Mouse (Mus musculus) hindbrain, embryonic 14.5 days (tissue): ENCODE data around the gene Ptpn9. TPM values are rescaled to one million over a fixed set of nuclear protein-coding genes. Genes with fewer than 3 reads are reported as not detected.
A peak's percentile ranks its signal among the peaks of the same experiment; 100 is the strongest.
"Not testable (repeated sequence)": the region's sequence is repeated elsewhere in the genome, so short reads cannot be mapped to it uniquely, and the experiment has no call there.

Source experiments
- ATAC-seq: fragments of 200-750 bp; cut with Nextera tagmentation; 2 replicates; pipeline ENCODE4 v1.8.0; 2017; ENCODE audit warnings: moderate number of reproducible peaks, mild to moderate bottlenecking, moderate TSS enrichment, moderate library complexity; ENCODE audit not compliant: low FRiP score
- DNase-seq: peaks from one replicate; pipeline ENCODE4 v3.0.0-alpha.2; 2015; ENCODE audit warnings: low spot score
- H3K27ac ChIP-seq: fragments of 300-500 bp; sonication (generic); 2 replicates; pipeline ENCODE4 v1.5.1; 2014; ENCODE audit warnings: mild to moderate bottlenecking, moderate library complexity
- H3K27me3 ChIP-seq: fragments of 300-500 bp; sonication (generic); 2 replicates; pipeline ENCODE4 v1.6.1; 2014; ENCODE audit warnings: mild to moderate bottlenecking, low read length, mixed read lengths; ENCODE audit not compliant: control insufficient read depth, insufficient read depth
- H3K36me3 ChIP-seq: fragments of 300-500 bp; sonication (generic); replicated peaks from 2 replicates; pipeline ENCODE4 v1.6.1; 2014; ENCODE audit not compliant: control insufficient read depth, insufficient read depth
- H3K4me1 ChIP-seq: fragments of 300-500 bp; sonication (generic); replicated peaks from 2 replicates; pipeline ENCODE4 v1.6.1; 2014; ENCODE audit warnings: antibody characterized with exemption, low read length, mixed read lengths; ENCODE audit not compliant: control insufficient read depth, insufficient read depth
- H3K4me2 ChIP-seq: fragments of 300-500 bp; sonication (generic); replicated peaks from 2 replicates; pipeline ENCODE4 v1.6.1; 2014; ENCODE audit warnings: mild to moderate bottlenecking, moderate library complexity
- H3K4me3 ChIP-seq: fragments of 300-500 bp; sonication (generic); replicated peaks from 2 replicates; pipeline ENCODE4 v1.5.1; 2014; ENCODE audit warnings: mild to moderate bottlenecking, low read length
- H3K9ac ChIP-seq: fragments of 300-500 bp; sonication (generic); 2 replicates; pipeline ENCODE4 v1.6.1; 2014
- H3K9me3 ChIP-seq: fragments of 300-500 bp; sonication (generic); 2 replicates; pipeline ENCODE4 v1.6.1; 2016; ENCODE audit warnings: low read length; ENCODE audit not compliant: control insufficient read depth
- WGBS: fragments of 180-500 bp; shearing (Covaris S2); extraction: QIAGEN DNeasy Blood & Tissue Kit; methylation state at CpG from one replicate; pipeline ENCODE4 v1.1.7; 2014; 5-methylcytosine and 5-hydroxymethylcytosine counted together
- polyA plus RNA-seq: library from polyadenylated mRNA; unstranded; fragments of >200 nt; fragmentation: Nextera tagmentation; extraction: Ambion mirVana; gene quantifications from 2 replicates; pipeline ENCODE4 v1.2.1, GENCODE M21; 2014

Gene Ptpn9
- polyA plus RNA-seq, 1 experiment from 2014 or later = 35.0 TPM

DNA sequence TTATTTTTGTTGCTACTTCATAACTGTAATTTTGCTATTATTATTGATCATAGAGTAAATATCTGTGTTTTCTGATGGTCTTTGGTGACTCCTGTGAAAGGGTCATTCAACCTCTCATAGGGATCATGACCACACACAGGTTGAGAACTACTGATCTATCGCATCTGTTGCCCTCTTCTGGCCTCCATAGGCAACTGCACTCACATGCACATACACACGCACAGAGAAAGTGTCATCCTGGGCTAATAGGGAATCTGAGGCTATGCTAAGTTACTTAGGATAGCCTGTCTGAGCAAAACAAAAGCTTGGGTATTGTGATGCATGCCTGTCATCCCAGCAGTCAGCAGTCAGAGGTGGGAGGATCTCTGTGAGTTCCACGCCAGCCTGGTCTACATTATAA lies 33.1 kb upstream of the Ptpn9 start:
- no peak overlapping the region for H3K27ac ChIP-seq
- ATAC-seq (no peak), DNase-seq (no peak)
- H3K9ac ChIP-seq = no peak overlapping the region
- no peak overlapping the region for H3K4me3 ChIP-seq
- WGBS = 93% methylated on average over 3 of the region's 3 CpGs
- H3K4me1 ChIP-seq = no peaks in the 10 kb centered on the region
- peaks cover 61% of the 10 kb centered on the region for H3K36me3 ChIP-seq
- H3K9me3 ChIP-seq = no peaks in the 10 kb centered on the region
- no peaks in the 10 kb centered on the region for H3K27me3 ChIP-seq
- H3K4me2 ChIP-seq = no peak overlapping the region

DNA sequence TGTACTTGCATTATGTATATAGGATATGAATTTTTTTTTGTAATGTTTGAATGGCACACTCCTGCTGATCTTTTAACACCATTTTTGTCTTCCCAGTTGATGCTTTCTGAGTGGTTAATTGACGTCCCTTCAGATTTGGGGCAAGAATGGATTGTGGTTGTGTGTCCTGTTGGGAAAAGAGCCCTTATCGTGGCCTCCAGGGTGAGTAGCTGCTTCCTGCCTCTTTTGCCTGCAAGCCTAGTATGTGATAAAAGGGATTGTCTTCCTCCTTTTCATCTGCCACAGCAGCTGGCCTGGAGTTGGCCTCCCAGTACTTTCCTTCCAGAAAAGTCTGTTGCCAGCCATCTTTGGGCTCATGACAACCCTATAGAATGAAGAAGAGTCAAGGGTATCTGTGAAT lies 24.6 kb upstream of the Ptpn9 start:
- WGBS = 89% methylated on average over 2 of the region's 2 CpGs
- H3K27me3 ChIP-seq = no peaks in the 10 kb centered on the region
- H3K4me2 ChIP-seq = no peak overlapping the region

DNA sequence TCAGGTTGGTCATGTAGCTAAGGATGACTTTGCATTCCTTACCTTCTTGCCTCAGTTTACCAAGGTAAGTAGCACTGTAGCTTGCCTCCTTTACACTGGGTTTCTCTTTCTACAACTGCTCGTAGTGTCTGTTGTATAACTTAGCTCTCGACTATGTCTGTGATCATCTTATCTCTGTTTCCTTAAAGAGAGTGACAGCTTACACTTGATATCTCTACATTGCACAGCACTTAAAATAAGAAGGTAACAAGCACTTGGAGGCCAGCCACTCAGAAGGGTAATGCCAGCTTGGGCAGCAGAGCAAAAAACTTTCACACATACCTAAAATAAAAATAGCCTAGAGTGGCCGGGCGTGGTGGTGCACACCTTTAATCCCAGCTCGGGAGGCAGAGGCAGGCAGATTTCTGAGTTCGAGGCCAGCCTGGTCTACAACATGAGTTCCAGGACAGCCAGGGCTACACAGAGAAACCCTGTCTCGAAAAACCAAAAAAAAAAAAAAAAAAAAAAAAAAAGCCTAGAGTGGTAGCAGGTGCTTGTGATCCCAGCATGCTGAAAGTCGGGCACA lies 20.7 kb upstream of the Ptpn9 start:
- Histone ChIP-seq H3K27me3 (no peaks in the 10 kb centered on the region), H3K4me2 (no peak overlapping the region), H3K4me1 (no peaks in the 10 kb centered on the region), H3K27ac (no peak overlapping the region), H3K36me3 (peaks cover 56% of the 10 kb centered on the region), H3K9ac (no peak overlapping the region), H3K4me3 (no peak overlapping the region), H3K9me3 (no peaks in the 10 kb centered on the region)
- no peak for ATAC-seq
- DNase-seq = no peak
- WGBS = 99% methylated on average over 7 of the region's 8 CpGs

More for the DNA sequence above, 24.6 kb upstream of the Ptpn9 start:
- Histone ChIP-seq H3K4me1 (no peaks in the 10 kb centered on the region), H3K27ac (no peak overlapping the region), H3K4me3 (no peak overlapping the region), H3K9me3 (no peaks in the 10 kb centered on the region), H3K9ac (no peak overlapping the region), H3K36me3 (peaks cover 50% of the 10 kb centered on the region)
- no peak for DNase-seq
- no peak for ATAC-seq

DNA sequence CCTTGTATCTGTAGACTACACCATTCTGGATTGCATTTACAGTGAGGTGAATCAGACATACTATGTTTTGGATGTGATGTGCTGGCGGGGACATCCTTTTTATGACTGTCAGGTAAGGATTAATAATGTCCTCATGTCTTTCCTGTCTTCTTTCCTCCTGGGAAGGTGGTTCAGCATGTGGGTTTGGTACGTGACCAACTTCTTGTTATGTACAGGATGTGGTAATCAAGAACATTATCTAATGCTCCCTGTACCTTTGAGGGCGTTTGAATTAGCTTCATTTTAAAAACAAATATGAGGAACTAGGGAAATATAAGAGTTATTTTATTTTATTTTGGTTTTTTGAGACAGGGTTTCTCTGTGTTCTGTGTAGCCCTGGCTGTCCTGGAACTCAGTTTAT lies 19.5 kb upstream of the Ptpn9 start:
- WGBS = 85% methylated on average over 3 of the region's 3 CpGs
- H3K4me1 ChIP-seq = no peaks in the 10 kb centered on the region
- H3K36me3 ChIP-seq = peaks cover 45% of the 10 kb centered on the region
- H3K4me3 ChIP-seq = no peak overlapping the region
- no peak for ATAC-seq
- H3K27me3 ChIP-seq = no peaks in the 10 kb centered on the region
- H3K4me2 ChIP-seq = no peak overlapping the region
- no peak overlapping the region for H3K27ac ChIP-seq
- no peak overlapping the region for H3K9ac ChIP-seq
- H3K9me3 ChIP-seq = no peaks in the 10 kb centered on the region
- DNase-seq = no peak

DNA sequence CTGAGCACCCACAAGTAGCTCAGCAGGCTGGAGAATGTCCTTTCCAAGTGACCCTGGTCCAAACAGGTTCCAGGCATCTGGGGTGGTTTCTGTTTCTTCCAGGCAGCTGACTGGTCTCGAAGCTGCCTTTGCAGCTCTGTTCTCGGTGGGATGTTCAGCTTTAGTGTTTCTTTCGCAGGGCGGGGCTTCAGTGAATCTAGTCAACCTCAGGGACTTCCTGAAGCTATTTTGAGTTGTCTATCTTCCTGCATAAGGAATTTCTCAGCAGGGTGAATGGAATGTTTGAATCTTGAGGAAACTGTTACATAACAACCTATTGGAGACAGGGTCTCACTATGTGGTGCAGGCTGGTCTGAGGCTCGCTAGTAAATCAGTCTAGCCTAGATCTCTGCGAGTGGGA lies 14.5 kb upstream of the Ptpn9 start:
- H3K9ac ChIP-seq = no peak overlapping the region
- 93% methylated on average over 6 of the region's 6 CpGs for WGBS
- no peaks in the 10 kb centered on the region for H3K4me1 ChIP-seq
- H3K9me3 ChIP-seq = no peaks in the 10 kb centered on the region
- ATAC-seq = no peak
- H3K4me2 ChIP-seq = no peak overlapping the region
- no peak for DNase-seq
- peaks cover 49% of the 10 kb centered on the region for H3K36me3 ChIP-seq
- H3K4me3 ChIP-seq = no peak overlapping the region
- no peaks in the 10 kb centered on the region for H3K27me3 ChIP-seq
- no peak overlapping the region for H3K27ac ChIP-seq

DNA sequence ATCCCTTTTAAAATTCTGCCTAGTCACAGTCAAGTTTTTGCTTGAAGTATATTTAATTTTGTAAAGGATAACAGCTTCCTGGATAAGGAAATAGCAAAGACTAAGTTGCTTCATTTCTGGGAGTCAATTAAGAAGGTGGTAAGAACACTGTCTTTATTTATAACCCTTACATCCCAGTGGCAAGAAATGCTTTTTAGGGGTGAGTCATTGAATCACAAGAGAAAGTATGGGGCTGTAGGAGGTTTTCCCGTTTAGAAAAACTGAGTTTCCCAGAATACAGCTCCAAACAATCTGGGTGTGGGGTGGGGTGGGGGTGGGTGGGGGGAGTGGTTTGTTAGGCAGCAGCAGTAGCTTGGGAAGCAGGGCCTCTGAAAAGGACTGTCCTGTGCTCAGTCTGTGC lies 13.2 kb upstream of the Ptpn9 start:
- no peaks in the 10 kb centered on the region for H3K9me3 ChIP-seq
- 77% methylated on average over 1 of the region's 1 CpGs for WGBS
- no peak overlapping the region for H3K27ac ChIP-seq
- peaks cover 46% of the 10 kb centered on the region for H3K36me3 ChIP-seq
- ATAC-seq (no peak), DNase-seq (no peak)
- no peak overlapping the region for H3K4me2 ChIP-seq
- no peaks in the 10 kb centered on the region for H3K4me1 ChIP-seq
- no peak overlapping the region for H3K4me3 ChIP-seq
- no peak overlapping the region for H3K9ac ChIP-seq
- H3K27me3 ChIP-seq = no peaks in the 10 kb centered on the region

DNA sequence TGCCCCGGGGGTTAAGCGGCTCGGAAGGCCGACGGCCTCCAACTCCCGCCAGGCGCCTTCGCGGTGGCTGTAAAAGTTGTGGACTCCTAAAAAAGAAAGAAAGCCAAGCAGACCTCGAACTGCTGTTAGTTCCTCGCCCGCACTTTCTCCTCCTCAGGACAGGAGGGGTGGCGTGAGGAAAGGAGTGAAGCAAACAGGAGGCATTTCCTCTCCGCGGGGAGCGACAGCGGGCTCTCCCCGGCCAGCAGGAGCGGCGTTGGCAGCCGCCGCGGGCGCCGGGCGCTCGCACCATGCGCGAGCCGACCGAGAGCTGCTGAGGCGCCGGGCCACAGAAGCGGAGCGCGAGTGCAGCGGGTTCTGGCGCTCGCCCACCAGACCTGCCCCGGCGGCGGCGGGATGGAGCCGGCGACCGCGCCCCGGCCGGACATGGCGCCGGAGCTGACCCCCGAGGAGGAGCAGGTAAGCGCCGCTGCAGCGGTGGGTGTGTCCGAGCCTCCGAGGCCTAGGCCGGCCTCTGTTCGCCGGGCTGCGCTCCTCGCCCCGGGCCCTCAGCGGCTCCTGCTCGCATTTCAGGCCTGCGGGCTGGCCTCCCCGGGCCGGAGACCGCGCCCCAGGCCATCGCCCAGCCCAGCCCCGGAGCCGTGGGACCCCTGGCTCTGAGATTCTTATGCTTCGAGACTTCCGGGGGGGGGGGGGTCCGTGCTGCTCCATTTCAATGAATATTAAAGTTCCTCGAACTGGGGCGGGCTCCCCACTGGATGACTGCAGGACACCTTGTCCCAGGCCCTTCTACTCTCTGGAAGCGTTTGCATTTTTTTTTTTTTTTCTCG lies 690 bp downstream of the Ptpn9 start:
- under 1% methylated on average over 78 of the region's 80 CpGs for WGBS
- ATAC-seq (peak; percentile 68), DNase-seq (peak; percentile 38)

DNA sequence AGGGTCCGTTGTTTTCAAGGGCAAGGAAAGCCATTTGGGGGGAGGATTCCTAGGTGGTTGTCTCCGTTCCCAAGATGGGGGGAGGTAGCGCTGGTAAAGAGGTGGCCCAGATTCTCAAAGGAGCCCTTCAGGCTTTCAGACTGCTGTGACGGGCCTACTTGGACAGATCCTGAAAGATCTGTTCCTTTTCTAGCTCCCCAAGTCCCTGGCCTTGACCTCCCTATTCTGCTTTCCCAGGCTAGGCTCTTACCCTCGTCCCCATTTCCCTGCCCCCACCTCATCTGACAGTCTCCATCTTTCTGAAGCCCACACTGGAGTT lies 1.3 kb downstream of the Ptpn9 start:
- H3K4me1 ChIP-seq = peaks cover 20% of the 10 kb centered on the region; the same call in 1 of the 2 replicates
- H3K27me3 ChIP-seq = no peaks in the 10 kb centered on the region
- H3K4me3 ChIP-seq = peak overlapping the region; percentile 93
- peak; percentile 4; the same call in 1 of the 2 replicates for ATAC-seq
- H3K9me3 ChIP-seq = no peaks in the 10 kb centered on the region
- H3K9ac ChIP-seq = peak overlapping the region; percentile 90
- peak overlapping the region; percentile 88 for H3K4me2 ChIP-seq
- peak overlapping the region; percentile 97 for H3K27ac ChIP-seq
- peak; percentile 44 for DNase-seq
- no peaks in the 10 kb centered on the region for H3K36me3 ChIP-seq
- WGBS = 0% methylated on average over 5 of the region's 5 CpGs

More for the DNA sequence above, 690 bp downstream of the Ptpn9 start:
- no peaks in the 10 kb centered on the region for H3K27me3 ChIP-seq
- H3K27ac ChIP-seq = peak overlapping the region; percentile 97
- peak overlapping the region; percentile 88 for H3K4me2 ChIP-seq
- no peaks in the 10 kb centered on the region for H3K36me3 ChIP-seq
- peak overlapping the region; percentile 93 for H3K4me3 ChIP-seq
- H3K9me3 ChIP-seq = no peaks in the 10 kb centered on the region
- H3K9ac ChIP-seq = peak overlapping the region; percentile 90
- H3K4me1 ChIP-seq = peaks cover 20% of the 10 kb centered on the region; the same call in 1 of the 2 replicates

DNA sequence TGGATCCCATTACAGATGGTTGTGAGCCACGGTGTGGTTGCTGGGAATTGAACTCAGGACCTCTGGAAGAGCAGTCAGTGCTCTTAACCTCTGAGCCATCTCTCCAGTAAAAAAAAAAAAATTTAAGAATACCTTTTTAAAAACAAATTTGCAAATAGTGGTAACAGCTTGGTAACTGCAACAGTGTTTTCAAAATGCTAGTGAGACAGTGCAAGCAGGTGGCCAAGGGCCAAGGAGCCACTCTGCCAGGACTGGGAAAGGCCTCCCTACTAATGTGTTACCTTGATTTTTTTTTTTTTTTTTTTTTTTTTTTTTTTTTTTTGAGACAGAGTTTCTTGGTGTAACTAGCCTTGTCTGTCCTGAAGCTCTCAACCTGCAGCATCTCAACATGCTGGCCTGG lies 2.5 kb downstream of the Ptpn9 start:
- Histone ChIP-seq H3K4me2 (peak overlapping the region; percentile 88), H3K4me1 (peaks cover 20% of the 10 kb centered on the region; the same call in 1 of the 2 replicates)
- not testable (repeated sequence) for H3K27me3 ChIP-seq, H3K9me3 ChIP-seq, ATAC-seq, H3K9ac ChIP-seq, DNase-seq, H3K4me3 ChIP-seq, H3K36me3 ChIP-seq, H3K27ac ChIP-seq
- WGBS = 85% methylated on average over 1 of the region's 1 CpGs
